Mouse (Mus musculus): ENCODE results near the gene Ift140. TPM values are rescaled to one million over a fixed set of nuclear protein-coding genes. Genes with fewer than 3 reads are reported as not detected.
"Not testable (repeated sequence)": the region's sequence is repeated elsewhere in the genome, so short reads cannot be mapped to it uniquely, and the experiment has no call there.

Ift140 gene
- total RNA-seq, 2 experiments from 2014 or later, result 8.1 to 9.9 TPM

DNA sequence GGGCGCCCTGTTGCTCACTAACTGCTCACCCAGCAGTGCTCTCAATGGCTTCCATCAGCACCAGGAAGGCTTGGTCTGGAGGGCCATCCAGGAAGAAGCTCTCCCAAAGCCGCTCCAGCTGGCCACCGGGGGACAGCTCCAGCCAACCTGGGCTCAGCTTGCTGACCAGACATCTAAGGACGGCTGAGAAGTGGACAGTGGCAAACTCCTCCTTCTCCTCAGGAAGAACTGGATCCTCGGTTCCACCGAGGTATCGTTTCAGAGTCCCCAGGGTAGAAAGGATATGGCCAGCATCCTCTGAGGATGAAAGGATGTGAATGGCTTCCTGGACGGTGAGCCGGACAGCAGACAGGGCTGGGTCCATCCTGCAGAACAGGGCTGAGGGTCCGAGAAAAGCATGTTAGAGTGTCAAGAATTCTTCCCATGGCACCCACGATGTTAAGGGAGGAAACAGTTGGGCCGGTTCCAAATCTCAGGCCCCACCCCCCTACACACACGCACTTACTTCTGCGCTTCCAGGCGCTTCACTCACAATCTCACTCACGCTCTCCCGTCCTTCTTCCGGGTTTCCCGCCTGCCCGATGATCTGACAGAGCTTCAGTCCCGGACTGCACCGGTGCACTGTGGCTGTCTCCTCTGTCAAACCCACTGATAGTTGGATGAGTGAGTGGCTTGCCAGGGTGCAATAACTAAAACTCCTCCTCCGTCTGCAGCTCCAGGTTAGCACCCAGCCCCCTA is 99.2 kb downstream of the Ift140 start:
- ATAC-seq (ENCODE audit: poor library complexity, severe bottlenecking), result peak; percentile 28; the same call in 1 of the 2 replicates

DNA sequence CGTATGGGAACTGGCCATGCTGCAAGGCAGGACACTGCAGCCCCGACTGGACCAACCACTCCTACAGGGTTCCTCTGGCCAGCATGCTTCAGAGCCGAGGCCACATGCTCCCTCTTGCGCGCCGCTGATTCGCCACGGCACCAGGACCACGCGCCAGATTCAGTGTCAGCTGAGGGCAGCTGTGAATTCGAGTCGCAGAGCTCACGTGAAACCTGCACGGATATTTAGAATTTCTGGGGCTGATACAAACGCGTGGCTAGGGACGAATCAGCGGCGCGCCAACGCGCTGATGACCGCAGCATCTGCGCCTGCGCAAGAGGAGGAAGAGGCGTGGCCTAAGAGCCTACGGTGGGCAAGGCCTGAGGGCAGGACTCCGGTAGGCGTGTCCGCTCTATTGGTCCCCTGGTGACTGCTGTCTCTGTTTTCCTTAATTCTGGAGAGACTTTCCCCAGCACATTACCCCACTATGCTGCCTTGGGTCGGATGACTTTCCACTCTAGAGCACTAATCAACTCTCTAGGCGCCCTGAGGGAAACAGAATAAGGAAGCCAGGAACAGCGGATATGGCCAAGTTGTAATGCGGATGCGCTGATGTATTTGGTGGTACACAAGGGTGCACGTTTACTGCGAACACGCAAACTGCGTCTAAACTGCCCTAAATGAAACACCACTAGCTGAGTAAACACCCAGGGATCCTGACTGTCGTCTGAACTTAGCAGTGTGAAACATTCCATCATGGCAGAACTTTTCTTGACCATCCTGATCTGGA is 100.0 kb downstream of the Ift140 start, which contains the start of gene Telo2:
TSS of gene Telo2 (minus strand) at position 304 of the 769 bp plus-strand sequence.
- peak; percentile 92 for ATAC-seq (ENCODE audit: poor library complexity, severe bottlenecking)

DNA sequence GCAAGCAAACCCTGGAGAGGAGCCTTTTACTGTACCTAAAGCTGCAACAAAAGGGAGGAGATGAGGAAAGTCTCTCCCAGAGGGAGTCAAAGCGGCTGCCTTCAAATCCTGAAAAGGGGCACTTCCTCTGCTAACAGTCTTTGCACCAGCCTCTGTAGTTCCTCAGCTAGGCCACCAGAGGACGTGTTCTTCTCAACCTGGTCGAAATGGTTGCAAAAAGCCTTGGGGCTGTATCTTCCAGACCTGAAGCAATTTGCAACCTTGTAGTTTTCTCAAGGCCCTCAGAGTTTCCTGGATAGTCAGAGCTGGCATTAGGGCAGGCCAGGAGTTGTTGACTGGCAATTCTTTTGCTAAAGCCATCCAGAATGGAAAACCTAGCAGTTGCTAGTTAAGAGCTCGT is 101.4 kb downstream of the Ift140 start:
- no peak for ATAC-seq (ENCODE audit: poor library complexity, severe bottlenecking)

DNA sequence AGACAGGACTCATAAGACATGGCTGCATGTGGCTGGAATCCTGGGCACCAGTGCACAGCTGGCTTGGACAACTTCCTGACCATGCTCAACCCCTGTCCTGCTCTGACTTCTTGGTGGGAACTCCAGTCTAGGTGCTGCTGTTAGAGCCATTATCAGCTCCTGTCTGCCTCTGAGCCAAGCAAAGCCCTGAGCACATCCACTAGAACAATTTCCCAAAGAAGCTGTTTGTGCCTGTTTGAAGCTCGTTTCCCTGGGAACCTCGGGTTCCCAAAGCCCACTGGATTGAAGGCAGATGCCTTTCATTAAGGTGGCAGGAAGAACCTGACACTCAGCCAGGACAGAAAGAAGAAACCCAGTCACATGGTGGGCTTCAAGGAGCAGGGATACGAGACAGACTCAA is 104.5 kb downstream of the Ift140 start, which contains the start of gene Ptx4:
TSS of gene Ptx4 (plus strand) at position 355 of the 400 bp plus-strand sequence.
- no peak for ATAC-seq (ENCODE audit: poor library complexity, severe bottlenecking)

DNA sequence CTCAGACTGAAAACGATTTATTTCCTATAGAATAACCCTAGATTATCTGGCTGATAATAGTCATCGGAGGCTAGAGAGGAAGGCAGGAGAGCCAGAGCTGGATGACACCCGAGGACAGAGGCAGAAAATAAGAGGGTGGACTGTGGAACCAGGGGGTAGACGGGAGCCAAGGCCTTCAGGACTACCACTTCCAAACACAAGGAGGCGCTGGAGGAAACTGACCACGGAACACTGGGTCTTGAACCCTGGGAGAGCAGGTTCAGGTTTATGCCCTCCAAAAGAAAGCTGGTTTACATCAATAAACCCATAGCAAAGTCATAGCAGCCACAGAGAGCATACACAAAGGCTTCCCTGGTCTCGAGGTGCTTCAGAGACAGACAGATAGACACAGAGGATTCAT is 108.1 kb downstream of the Ift140 start:
- peak; percentile 62 for ATAC-seq (ENCODE audit: poor library complexity, severe bottlenecking)

DNA sequence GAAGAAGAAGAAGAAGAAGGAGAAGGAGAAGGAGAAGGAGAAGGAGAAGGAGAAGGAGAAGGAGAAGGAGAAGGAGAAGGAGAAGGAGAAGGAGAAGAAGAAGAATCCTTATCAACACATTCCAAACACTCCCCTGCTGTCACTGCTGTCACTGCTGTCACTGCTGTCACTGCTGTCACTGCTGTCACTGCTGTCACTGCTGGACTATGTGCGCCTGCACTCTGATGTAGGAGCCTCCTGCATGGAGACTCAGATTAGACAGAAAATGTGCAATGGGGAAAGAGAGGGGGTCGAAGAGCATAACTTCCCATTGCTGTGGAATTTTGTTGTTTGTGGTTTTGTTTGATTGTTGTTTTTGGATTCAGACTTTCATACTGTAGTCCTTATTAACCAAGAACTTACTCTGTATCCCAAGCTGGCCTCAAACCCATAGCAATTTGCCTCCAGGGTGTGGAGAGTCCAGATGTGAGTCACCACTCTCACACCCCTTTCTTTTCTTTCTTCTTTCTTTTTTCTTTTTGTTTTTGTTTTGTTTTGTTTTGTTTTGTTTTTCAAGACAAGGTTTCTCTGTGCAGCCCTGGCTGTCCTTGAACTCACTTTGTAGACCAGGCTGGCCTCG is 109.7 kb downstream of the Ift140 start:
- not testable (repeated sequence) for ATAC-seq (ENCODE audit: poor library complexity, severe bottlenecking)

DNA sequence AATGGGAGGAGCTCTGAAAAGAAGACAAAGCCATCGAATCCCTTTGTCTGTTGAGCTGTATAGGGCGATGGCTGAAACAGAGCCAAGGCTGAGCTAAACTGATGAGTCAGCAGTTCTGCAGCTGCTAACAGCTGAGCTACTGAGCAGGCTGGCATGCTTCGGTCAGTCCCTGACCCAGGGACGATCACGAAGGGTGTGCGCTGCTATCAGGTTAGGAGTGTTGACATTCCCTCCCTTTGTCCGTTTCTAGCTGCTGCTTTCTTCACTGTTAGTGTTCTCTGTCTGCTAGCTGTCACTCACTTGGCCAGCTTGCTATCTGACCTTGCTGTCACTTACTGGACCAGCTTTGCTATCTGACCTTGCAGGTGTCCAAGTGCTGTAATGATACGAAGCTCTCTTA is 111.2 kb downstream of the Ift140 start:
- peak; percentile 47 for ATAC-seq (ENCODE audit: poor library complexity, severe bottlenecking)

GRCm38 (mm10) chr17:25127681-25128080 is 111.8 kb downstream of the Ift140 start:
- no peak for ATAC-seq (ENCODE audit: poor library complexity, severe bottlenecking)

GRCm38 (mm10) chr17:25130060-25130459 is 114.2 kb downstream of the Ift140 start:
- ATAC-seq (ENCODE audit: poor library complexity, severe bottlenecking), result no peak

DNA sequence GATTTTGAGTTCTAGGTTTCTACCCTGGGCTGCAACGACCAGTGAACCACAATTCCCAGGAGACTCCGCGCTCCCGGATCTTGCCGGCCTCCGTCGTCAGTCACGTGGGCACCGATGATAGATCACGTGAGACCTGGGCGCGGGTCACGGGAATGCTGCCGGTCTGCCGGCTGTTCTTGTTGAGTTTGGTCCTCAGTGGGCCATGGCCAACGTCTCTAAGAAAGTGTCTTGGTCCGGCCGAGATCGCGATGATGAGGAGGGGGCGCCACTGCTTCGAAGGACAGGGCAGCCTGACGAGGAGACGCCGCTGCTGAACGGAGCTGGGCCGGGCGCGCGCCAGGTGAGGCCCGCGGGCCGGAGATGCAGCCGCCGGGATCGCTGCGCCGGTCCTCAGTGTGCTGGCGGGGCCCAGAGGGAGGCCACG is 117.4 kb downstream of the Ift140 start, which contains the start of gene Clcn7:
TSS of gene Clcn7 (plus strand) at position 117 of the 424 bp plus-strand sequence.
- ATAC-seq (ENCODE audit: poor library complexity, severe bottlenecking), result peak; percentile 89

- ATAC-seq (ENCODE audit: poor library complexity, severe bottlenecking), result no peak
Measured at GRCm38 (mm10) chr17:25135622-25136021, 119.7 kb downstream of the Ift140 start.

DNA sequence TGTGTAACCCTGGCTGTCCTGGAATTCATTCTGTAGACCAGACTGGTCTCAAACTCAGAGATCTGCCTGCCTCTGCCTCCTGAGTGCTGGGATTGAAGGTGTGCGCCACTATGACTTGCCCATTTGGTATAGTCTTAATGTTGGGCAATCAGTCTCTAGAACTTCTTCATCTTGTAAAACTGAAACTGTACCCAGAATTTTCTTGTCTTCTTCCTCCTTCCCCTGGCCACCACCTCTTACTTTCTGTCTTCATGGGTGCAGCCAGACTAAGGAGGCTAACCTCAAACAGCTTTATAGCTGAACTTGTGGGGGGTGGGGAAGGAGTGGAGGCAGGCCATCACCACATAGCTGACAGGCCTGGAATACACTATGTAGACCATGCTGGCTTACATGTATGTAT is 122.9 kb downstream of the Ift140 start:
- ATAC-seq (ENCODE audit: poor library complexity, severe bottlenecking), result peak; percentile 68

DNA sequence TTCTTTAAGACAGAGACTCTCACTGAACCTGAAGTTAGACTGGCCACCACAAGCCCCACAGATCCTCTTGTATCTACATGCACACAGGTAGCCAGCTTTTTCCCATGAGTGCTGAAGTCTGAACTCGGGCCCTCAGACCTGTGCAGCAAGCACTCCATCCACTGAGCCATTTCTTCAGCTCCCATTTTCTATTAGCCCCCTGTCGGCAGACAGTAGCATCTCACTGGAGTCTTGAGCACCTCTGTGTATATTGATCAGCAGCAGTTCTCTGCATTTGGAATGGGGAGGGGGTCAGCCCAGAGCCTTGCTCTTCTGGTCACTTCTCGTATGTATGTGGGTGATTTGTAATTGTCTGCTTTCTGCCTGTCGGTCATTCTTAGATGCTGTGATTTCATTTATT is 124.1 kb downstream of the Ift140 start:
- no peak for ATAC-seq (ENCODE audit: poor library complexity, severe bottlenecking)

Other genes starting within 250 kb of the Ift140 start
- not detected in 2 replicates for gene Meiob, start 211.8 kb upstream of the Ift140 start, total RNA-seq (2015)
- gene Meiob, start 211.8 kb upstream of the Ift140 start, total RNA-seq (2017), result 0.33 TPM in 1 of 2 replicates, not detected in the other
- 29.5 and 46.1 TPM in 2 replicates for gene Hagh, start 175.9 kb upstream of the Ift140 start, total RNA-seq (2015)
- gene Hagh, start 175.9 kb upstream of the Ift140 start, total RNA-seq (2017), result 22.8 and 25.0 TPM in 2 replicates
- gene Fahd1, start 165.7 kb upstream of the Ift140 start, total RNA-seq (2015), result 3.7 and 4.0 TPM in 2 replicates
- 8.4 and 13.0 TPM in 2 replicates for gene Fahd1, start 165.7 kb upstream of the Ift140 start, total RNA-seq (2017)
- not detected in 2 replicates for gene Igfals, start 150.1 kb upstream of the Ift140 start, total RNA-seq (2015)
- gene Igfals, start 150.1 kb upstream of the Ift140 start, total RNA-seq (2017), result not detected in 2 replicates
- gene Nubp2, start 129.7 kb upstream of the Ift140 start, total RNA-seq (2015), result 74.4 and 76.3 TPM in 2 replicates
- gene Nubp2, start 129.7 kb upstream of the Ift140 start, total RNA-seq (2017), result 39.8 and 43.2 TPM in 2 replicates
- 17.1 and 19.8 TPM in 2 replicates for gene Spsb3, start 129.4 kb upstream of the Ift140 start, total RNA-seq (2015)
- gene Spsb3, start 129.4 kb upstream of the Ift140 start, total RNA-seq (2017), result 11.1 and 11.9 TPM in 2 replicates
- 2.2 and 5.8 TPM in 2 replicates for gene Eme2, start 121.0 kb upstream of the Ift140 start, total RNA-seq (2015)
- 13.5 and 17.4 TPM in 2 replicates for gene Eme2, start 121.0 kb upstream of the Ift140 start, total RNA-seq (2017)
- gene Mrps34, start 121.0 kb upstream of the Ift140 start, total RNA-seq (2015), result 30.0 and 30.1 TPM in 2 replicates
- 12.9 and 18.9 TPM in 2 replicates for gene Mrps34, start 121.0 kb upstream of the Ift140 start, total RNA-seq (2017)
- 27.2 and 28.2 TPM in 2 replicates for gene Nme3, start 119.6 kb upstream of the Ift140 start, total RNA-seq (2015)
- gene Nme3, start 119.6 kb upstream of the Ift140 start, total RNA-seq (2017), result 40.9 and 45.5 TPM in 2 replicates
- 17.3 and 17.6 TPM in 2 replicates for gene Mapk8ip3, start 79.1 kb upstream of the Ift140 start, total RNA-seq (2015)
- gene Mapk8ip3, start 79.1 kb upstream of the Ift140 start, total RNA-seq (2017), result 20.1 and 36.1 TPM in 2 replicates
- 60.9 and 63.8 TPM in 2 replicates for gene Jpt2, start 55.4 kb upstream of the Ift140 start, total RNA-seq (2015)
- 54.0 and 55.0 TPM in 2 replicates for gene Jpt2, start 55.4 kb upstream of the Ift140 start, total RNA-seq (2017)
- 17.7 and 18.1 TPM in 2 replicates for gene Cramp1l, start 297 bp upstream of the Ift140 start, total RNA-seq (2015)
- gene Cramp1l, start 297 bp upstream of the Ift140 start, total RNA-seq (2017), result 9.8 and 10.2 TPM in 2 replicates
- gene Tmem204, start 67.5 kb downstream of the Ift140 start, total RNA-seq (2015), result not detected in 2 replicates
- not detected in 2 replicates for gene Tmem204, start 67.5 kb downstream of the Ift140 start, total RNA-seq (2017)
- gene Telo2, start 99.9 kb downstream of the Ift140 start, total RNA-seq (2015), result 3.9 and 4.4 TPM in 2 replicates
- 8.8 and 11.3 TPM in 2 replicates for gene Telo2, start 99.9 kb downstream of the Ift140 start, total RNA-seq (2017)
- gene Ptx4, start 104.7 kb downstream of the Ift140 start, total RNA-seq (2015), result not detected in 2 replicates
- gene Ptx4, start 104.7 kb downstream of the Ift140 start, total RNA-seq (2017), result not detected in 2 replicates
- gene Clcn7, start 117.3 kb downstream of the Ift140 start, total RNA-seq (2015), result 12.3 and 13.1 TPM in 2 replicates
- 16.6 and 18.3 TPM in 2 replicates for gene Clcn7, start 117.3 kb downstream of the Ift140 start, total RNA-seq (2017)
- gene Ccdc154, start 146.4 kb downstream of the Ift140 start, total RNA-seq (2015), result not detected in 2 replicates
- 0.11 TPM in 1 of 2 replicates, not detected in the other for gene Ccdc154, start 146.4 kb downstream of the Ift140 start, total RNA-seq (2017)
- not detected in 2 replicates for gene Gm38655, start 159.4 kb downstream of the Ift140 start, total RNA-seq (2015)
- gene Gm38655, start 159.4 kb downstream of the Ift140 start, total RNA-seq (2017), result not detected in 2 replicates
- 9.7 and 10.8 TPM in 2 replicates for gene BC003965, start 168.5 kb downstream of the Ift140 start, total RNA-seq (2015)
- 2.7 and 5.9 TPM in 2 replicates for gene BC003965, start 168.5 kb downstream of the Ift140 start, total RNA-seq (2017)
- 7.3 and 7.7 TPM in 2 replicates for gene Unkl, start 172.3 kb downstream of the Ift140 start, total RNA-seq (2015)
- 7.3 and 10.5 TPM in 2 replicates for gene Unkl, start 172.3 kb downstream of the Ift140 start, total RNA-seq (2017)
- gene Gnptg, start 224.0 kb downstream of the Ift140 start, total RNA-seq (2015), result 17.1 and 19.0 TPM in 2 replicates
- gene Gnptg, start 224.0 kb downstream of the Ift140 start, total RNA-seq (2017), result 12.3 and 13.0 TPM in 2 replicates
- gene Tsr3, start 224.1 kb downstream of the Ift140 start, total RNA-seq (2015), result 7.3 and 9.2 TPM in 2 replicates
- gene Tsr3, start 224.1 kb downstream of the Ift140 start, total RNA-seq (2017), result 15.0 and 22.8 TPM in 2 replicates
- 3.3 and 3.7 TPM in 2 replicates for gene Baiap3, start 240.3 kb downstream of the Ift140 start, total RNA-seq (2015)
- 1.8 and 4.0 TPM in 2 replicates for gene Baiap3, start 240.3 kb downstream of the Ift140 start, total RNA-seq (2017)

All from megakaryocyte, adult 5-6 weeks (primary cell).